Mouse (Mus musculus): ENCODE results near the gene Slc7a14. TPM values are rescaled to one million over a fixed set of nuclear protein-coding genes. Genes with fewer than 3 reads are reported as not detected.

Slc7a14 gene
- polyA plus RNA-seq (2012; fragmentation: generic; extraction: Trizol) = under 1 TPM; under 0.01 to 0.02 TPM

GRCm38 (mm10) chr3:31309934-31310787 is at the start of gene Slc7a14:
Slc7a14 (minus strand) TSS chr3:31310378.

Other genes starting within 250 kb of the Slc7a14 start
- gene Skil, start 215.3 kb downstream of the Slc7a14 start, polyA plus RNA-seq (2012; fragmentation: generic; extraction: Trizol) = under 1 TPM; 0.16 to 0.42 TPM
- under 1 TPM in 1 of 2 experiments, not detected in 1; 0.02 TPM for gene Cldn11, start 160.5 kb downstream of the Slc7a14 start, polyA plus RNA-seq (2012; fragmentation: generic; extraction: Trizol)

Data from C3H10T1/2 (cell line).